Mouse (Mus musculus) intestine, embryonic 15.5 days (tissue): Measurements from ENCODE around the gene Ephb2. TPM values are rescaled to one million over a fixed set of nuclear protein-coding genes. Genes with fewer than 3 reads are reported as not detected.

ENCODE experiments used
- ATAC-seq: fragments of 200-750 bp; cut with Nextera tagmentation; 2 replicates; pipeline ENCODE4 v1.8.0; 2017; ENCODE audit warnings: moderate TSS enrichment, moderate library complexity
- H3K27ac ChIP-seq: fragments of 300-500 bp; sonication (generic); 2 replicates; pipeline ENCODE4 v1.5.1; 2015; ENCODE audit warnings: mild to moderate bottlenecking, inconsistent platforms
- H3K27me3 ChIP-seq: fragments of 300-500 bp; sonication (generic); replicated peaks from 2 replicates; pipeline ENCODE4 v1.6.1; 2015; ENCODE audit warnings: inconsistent platforms
- H3K36me3 ChIP-seq: fragments of 300-500 bp; sonication (generic); 2 replicates; pipeline ENCODE4 v1.6.1; 2015; ENCODE audit warnings: inconsistent platforms
- H3K4me1 ChIP-seq: fragments of 300-500 bp; sonication (generic); replicated peaks from 2 replicates; pipeline ENCODE4 v1.6.1; 2015; ENCODE audit warnings: inconsistent platforms
- H3K4me2 ChIP-seq: fragments of 300-500 bp; sonication (generic); replicated peaks from 2 replicates; pipeline ENCODE4 v1.6.1; 2015; ENCODE audit warnings: mild to moderate bottlenecking, inconsistent platforms
- H3K4me3 ChIP-seq: fragments of 300-500 bp; sonication (generic); replicated peaks from 2 replicates; pipeline ENCODE4 v1.5.1; 2015; ENCODE audit warnings: inconsistent platforms
- H3K9ac ChIP-seq: fragments of 300-500 bp; sonication (generic); 2 replicates; pipeline ENCODE4 v1.6.1; 2015; ENCODE audit warnings: inconsistent platforms
- H3K9me3 ChIP-seq: fragments of 300-500 bp; sonication (generic); 2 replicates; pipeline ENCODE4 v1.6.1; 2016; ENCODE audit warnings: inconsistent platforms
- WGBS: fragments of 180-500 bp; shearing (Covaris S2); methylation state at CpG from one replicate; pipeline ENCODE4 v1.1.7; 2015; 5-methylcytosine and 5-hydroxymethylcytosine counted together
- polyA plus RNA-seq: library from polyadenylated mRNA; unstranded; fragments of >200 nt; fragmentation: Nextera tagmentation; extraction: Ambion mirVana; gene quantifications from 2 replicates; pipeline ENCODE4 v1.2.1, GENCODE M21; 2015

The Ephb2 gene
- polyA plus RNA-seq, 1 experiment from 2014 or later, result 8.2 TPM

DNA sequence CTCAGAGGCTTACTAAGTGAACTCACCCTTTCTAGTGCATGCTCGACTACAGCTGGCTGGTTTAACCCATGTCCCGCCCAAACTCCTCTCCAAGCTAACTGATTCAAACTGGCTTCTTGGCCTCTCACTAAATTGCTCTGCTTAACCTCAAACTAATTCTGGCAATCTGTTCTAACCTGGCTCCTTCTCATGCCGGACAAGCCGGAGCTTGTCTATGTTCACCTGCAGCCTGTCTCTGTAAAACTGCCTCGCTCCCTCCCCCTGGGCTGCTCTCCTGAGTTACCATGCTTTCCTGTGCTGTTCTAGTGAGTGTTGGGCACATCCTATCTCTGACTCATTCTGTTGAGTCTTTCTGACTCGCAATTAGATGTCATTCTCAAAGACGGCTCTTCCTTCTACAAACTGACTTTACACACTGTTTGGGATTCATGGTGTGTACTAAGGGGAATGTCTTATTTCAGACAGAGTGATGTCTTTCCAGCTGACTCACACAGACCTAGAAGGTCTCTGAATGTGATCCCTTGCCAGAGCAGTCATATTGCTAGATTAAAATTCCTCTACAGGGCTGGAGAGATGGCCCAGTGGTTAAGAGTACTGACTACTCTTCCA is 237.4 kb downstream of the Ephb2 start:
- ATAC-seq, result no peak
- no peak overlapping the region for H3K27ac ChIP-seq
- no peaks in the 10 kb centered on the region for H3K36me3 ChIP-seq
- H3K27me3 ChIP-seq, result no peaks in the 10 kb centered on the region
- no peaks in the 10 kb centered on the region for H3K9me3 ChIP-seq
- H3K4me1 ChIP-seq, result peaks cover 9% of the 10 kb centered on the region; the same call in 1 of the 2 replicates
- H3K4me2 ChIP-seq, result no peak overlapping the region
- no peak overlapping the region for H3K9ac ChIP-seq
- 80% methylated on average over 7 of the region's 7 CpGs for WGBS
- H3K4me3 ChIP-seq, result no peak overlapping the region

Other genes with a start within 250 kb of the Ephb2 start
- gene Kdm1a, start 233.3 kb downstream of the Ephb2 start, polyA plus RNA-seq, result 29.6 and 31.4 TPM in 2 replicates
- not detected in 2 replicates for gene Tex46, start 225.6 kb downstream of the Ephb2 start, polyA plus RNA-seq
- not detected in 2 replicates for gene Lactbl1, start 213.4 kb downstream of the Ephb2 start, polyA plus RNA-seq
- gene C1qb, start 50.2 kb upstream of the Ephb2 start, polyA plus RNA-seq, result 67.2 and 68.8 TPM in 2 replicates
- gene C1qc, start 57.1 kb upstream of the Ephb2 start, polyA plus RNA-seq, result 33.3 and 36.3 TPM in 2 replicates
- 50.0 and 58.6 TPM in 2 replicates for gene C1qa, start 62.8 kb upstream of the Ephb2 start, polyA plus RNA-seq
- 0.80 and 0.84 TPM in 2 replicates for gene Epha8, start 120.8 kb upstream of the Ephb2 start, polyA plus RNA-seq
- gene Zbtb40, start 212.8 kb upstream of the Ephb2 start, polyA plus RNA-seq, result 2.9 and 3.9 TPM in 2 replicates